Mouse (Mus musculus) megakaryocyte, embryonic 14.5 days (primary cell): Measurements from ENCODE around the gene Nup107. TPM values are rescaled to one million over a fixed set of nuclear protein-coding genes. Genes with fewer than 3 reads are reported as not detected.

Source experiments
- H3K27me3 ChIP-seq: replicated peaks from 2 replicates; pipeline ENCODE3; 2012; ENCODE audit warnings: inconsistent platforms
- H3K36me3 ChIP-seq: replicated peaks from 2 replicates; pipeline ENCODE3; 2012; ENCODE audit warnings: low read length, inconsistent platforms, mixed read lengths
- H3K4me1 ChIP-seq: 2 replicates; pipeline ENCODE4 v1.6.1; 2012; ENCODE audit warnings: inconsistent platforms
- H3K4me3 ChIP-seq: replicated peaks from 2 replicates; pipeline ENCODE3; 2012; ENCODE audit warnings: moderate library complexity, mild to moderate bottlenecking, inconsistent platforms
- H3K9me3 ChIP-seq: 2 replicates; pipeline ENCODE4 v1.6.1; 2012; ENCODE audit warnings: inconsistent platforms
- FLI1 ChIP-seq: IDR thresholded peaks from 2 replicates; pipeline ENCODE4 v1.6.1; 2012; ENCODE audit warnings: low read length, inconsistent platforms, mixed read lengths
- GATA1 ChIP-seq: IDR thresholded peaks from 3 replicates; pipeline ENCODE4 v1.6.1; 2012; ENCODE audit warnings: mixed read lengths, low read length, inconsistent platforms, borderline replicate concordance
- polyA plus RNA-seq: library from polyadenylated mRNA; stranded (reverse); fragments of >175 nt; gene quantifications from 2 replicates; pipeline ENCODE4 v1.2.3, GENCODE M21; 2012; ENCODE audit warnings: low replicate concordance; ENCODE audit not compliant: insufficient read depth

Gene Nup107
- polyA plus RNA-seq, 1 experiment = 10.8 TPM

DNA sequence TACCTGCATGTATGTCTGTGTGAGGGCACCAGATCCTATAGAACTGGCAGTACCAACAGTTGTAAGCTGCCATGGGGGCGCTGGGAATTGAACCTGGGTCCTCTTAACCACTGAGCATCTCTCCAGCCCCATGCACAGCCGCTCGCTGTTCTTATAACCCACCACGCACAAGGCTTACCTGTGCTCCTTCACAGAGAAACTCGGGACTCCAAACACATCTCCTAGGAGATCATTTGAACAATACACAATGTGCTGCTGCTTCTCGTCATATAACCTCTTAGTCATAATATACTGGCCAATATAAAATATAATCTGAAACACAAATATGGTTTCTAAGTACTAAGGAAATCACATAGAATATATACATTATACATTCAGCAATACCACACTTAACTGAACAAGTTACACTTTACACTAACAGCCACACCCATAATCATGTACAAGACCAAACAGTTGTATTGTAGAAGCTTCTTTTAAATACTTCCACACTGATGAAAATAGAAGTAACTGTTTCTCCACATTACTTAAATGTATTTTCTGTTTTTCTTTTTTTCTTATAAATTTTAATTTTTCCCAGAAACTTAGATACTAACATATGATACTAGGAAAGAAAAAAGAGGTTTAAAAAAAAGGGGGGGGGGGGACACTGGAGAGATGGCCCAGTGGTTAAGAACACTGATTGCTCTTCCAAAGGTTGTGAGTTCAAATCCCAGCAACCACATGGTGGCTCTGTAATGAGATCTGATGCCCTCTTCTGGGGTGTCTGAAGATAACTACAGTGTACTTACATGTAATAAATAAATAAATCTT is 90.3 kb downstream of the Nup107 start:
- no peaks in the 10 kb centered on the region for H3K27me3 ChIP-seq
- TF ChIP-seq GATA1 (no peak), FLI1 (no peak)
- peaks cover 33% of the 10 kb centered on the region for H3K4me1 ChIP-seq
- H3K4me3 ChIP-seq = no peak overlapping the region
- peaks cover 97% of the 10 kb centered on the region for H3K36me3 ChIP-seq
- H3K9me3 ChIP-seq = no peaks in the 10 kb centered on the region

DNA sequence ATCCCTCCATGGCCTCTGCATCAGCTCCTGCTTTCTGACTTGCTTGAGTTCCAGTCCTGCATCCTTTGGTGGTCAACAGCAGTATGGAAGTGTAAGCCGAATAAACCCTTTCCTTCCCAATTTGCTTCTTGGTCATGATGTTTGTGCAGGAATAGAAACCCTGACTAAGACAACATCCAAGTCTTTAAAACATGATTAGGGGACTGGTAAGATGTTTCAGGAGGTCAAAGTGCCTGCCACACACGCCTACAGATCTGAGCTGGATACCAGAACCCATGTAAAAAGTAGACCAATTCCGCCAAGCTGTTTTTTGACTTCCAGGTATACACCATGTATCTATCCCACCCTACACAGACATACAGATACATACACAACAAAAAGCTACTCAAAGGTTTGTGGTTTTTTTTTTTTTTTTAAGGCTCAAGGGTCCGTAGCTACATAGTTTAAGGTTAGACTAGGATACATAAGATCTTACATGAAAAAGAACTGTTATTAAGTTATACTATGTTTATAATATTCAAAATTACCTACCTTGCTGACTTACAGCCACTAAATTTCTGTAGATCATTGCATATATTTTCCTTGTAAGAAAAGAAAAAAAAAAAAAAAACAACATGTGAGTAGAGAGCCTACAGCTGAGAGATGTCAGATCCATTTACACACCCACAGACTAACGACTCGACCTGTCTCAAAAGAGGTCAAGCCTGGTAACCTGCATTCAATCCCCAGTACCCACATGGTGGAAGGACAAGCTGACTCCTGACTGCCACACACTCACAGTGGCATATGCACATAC is 91.3 kb downstream of the Nup107 start:
- H3K4me1 ChIP-seq = peaks cover 23% of the 10 kb centered on the region
- no peak overlapping the region for H3K4me3 ChIP-seq
- peaks cover 97% of the 10 kb centered on the region for H3K36me3 ChIP-seq
- no peak for TF ChIP-seq GATA1
- TF ChIP-seq FLI1 = no peak
- H3K9me3 ChIP-seq = no peaks in the 10 kb centered on the region
- no peaks in the 10 kb centered on the region for H3K27me3 ChIP-seq

Other genes with a start within 250 kb of the Nup107 start
- 0.31 TPM in 1 of 2 replicates, not detected in the other for gene Cpm, start 163.2 kb downstream of the Nup107 start, polyA plus RNA-seq
- 39.9 and 41.8 TPM in 2 replicates for gene Mdm2, start 81.9 kb downstream of the Nup107 start, polyA plus RNA-seq
- gene Slc35e3, start 46.3 kb downstream of the Nup107 start, polyA plus RNA-seq = 0.47 TPM in 1 of 2 replicates, not detected in the other
- 87.7 and 210 TPM in 2 replicates for gene Rap1b, start 53.3 kb upstream of the Nup107 start, polyA plus RNA-seq